ENCODE assay signal across 14 mouse cellular contexts in genomic region chr10:122752950-122753923, GRCm38 (mm10).
DNase-seq lines count a peak whose midpoint lies in the region; ATAC-seq and TF ChIP-seq lines count a peak whose summit lies in the region.
"Had no signal": no experiment of that assay in that cellular context is flagged by ENCODE, and none has a peak within 500 bp of the region (broad histone marks: within the 10 kb centered on the region; RNA-seq: fewer than 3 reads in every experiment).

No protein-coding gene starts in this region.

- peaks cover 19% of the 10 kb centered on the region for H3K4me1 ChIP-seq in forebrain, embryonic 13.5 days
- H3K4me1 ChIP-seq in forebrain, embryonic 11.5 days (replicated peaks; ENCODE audit: control insufficient read depth, insufficient read depth, low read length): peaks cover 7% of the 10 kb centered on the region; the same call in 1 of the 2 replicates
- peaks cover 12% of the 10 kb centered on the region for H3K4me1 ChIP-seq in hindbrain, embryonic 12.5 days
- peaks cover 11% of the 10 kb centered on the region for H3K4me1 ChIP-seq in hindbrain, postnatal 0 days (ENCODE audit: insufficient read depth, low read length)
- H3K4me1 ChIP-seq in midbrain, embryonic 12.5 days: peaks cover 17% of the 10 kb centered on the region
- peaks cover 13% of the 10 kb centered on the region; the same call in 1 of the 2 replicates for H3K4me1 ChIP-seq in midbrain, embryonic 15.5 days
- H3K4me1 ChIP-seq in neural tube, embryonic 12.5 days: peaks cover 12% of the 10 kb centered on the region; the same call in 1 of the 2 replicates

- peak overlapping the region; percentile 26; the same call in 1 of the 2 replicates for H3K9ac ChIP-seq in forebrain, embryonic 13.5 days
- H3K9ac ChIP-seq in forebrain, embryonic 11.5 days (ENCODE audit: low read length): no peak overlapping the region
- H3K9ac ChIP-seq in hindbrain, embryonic 12.5 days: no peak overlapping the region
- no peak overlapping the region for H3K9ac ChIP-seq in hindbrain, postnatal 0 days (replicated peaks; ENCODE audit: low read length)
- H3K9ac ChIP-seq in midbrain, embryonic 12.5 days (replicated peaks): no peak overlapping the region
- no peak overlapping the region for H3K9ac ChIP-seq in midbrain, embryonic 15.5 days
- no peak overlapping the region for H3K9ac ChIP-seq in neural tube, embryonic 12.5 days
- H3K9ac ChIP-seq: hindbrain, embryonic 15.5 days had no signal

- H3K4me3 ChIP-seq in forebrain, embryonic 13.5 days: no peak overlapping the region
- H3K4me3 ChIP-seq in forebrain, embryonic 11.5 days (ENCODE audit: low read depth, low read length): no peak overlapping the region
- no peak overlapping the region for H3K4me3 ChIP-seq in hindbrain, embryonic 12.5 days
- no peak overlapping the region for H3K4me3 ChIP-seq in hindbrain, postnatal 0 days (ENCODE audit: low read length)
- H3K4me3 ChIP-seq in midbrain, embryonic 12.5 days: no peak overlapping the region
- H3K4me3 ChIP-seq in midbrain, embryonic 15.5 days: no peak overlapping the region
- H3K4me3 ChIP-seq in neural tube, embryonic 12.5 days: no peak overlapping the region
- H3K4me3 ChIP-seq: embryonic facial prominence, embryonic 10.5 days; hindbrain, embryonic 15.5 days had no signal

- no peak for TF ChIP-seq CTCF in hindbrain, postnatal 0 days (IDR thresholded peaks at IDR 0.05; ENCODE audit: low read depth)

- DNase-seq in forebrain, embryonic 11.5 days (ENCODE audit: low spot score): no peak
- DNase-seq in hindbrain, postnatal 0 days (ENCODE audit: low spot score): no peak
- no peak for DNase-seq in right cerebral cortex, adult 18-20 months
- DNase-seq: adrenal gland, adult 8-10 months; cerebellum, adult 11-12 months; thymus, postnatal 25 days had no signal

- ATAC-seq in forebrain, embryonic 13.5 days: no peak
- ATAC-seq in forebrain, embryonic 11.5 days (replicated peaks; ENCODE audit: low FRiP score): no peak; the same call in 1 of the 2 replicates
- no peak for ATAC-seq in hindbrain, embryonic 12.5 days (ENCODE audit: low FRiP score)
- ATAC-seq in hindbrain, postnatal 0 days: no peak
- peak; percentile 78; the same call in 1 of the 2 replicates for ATAC-seq in midbrain, embryonic 12.5 days (ENCODE audit: low FRiP score, low read depth)
- no peak for ATAC-seq in midbrain, embryonic 15.5 days (replicated peaks)
- peak; percentile 57 for ATAC-seq in neural tube, embryonic 12.5 days (ENCODE audit: low FRiP score, low read depth)

- H3K4me2 ChIP-seq in forebrain, embryonic 13.5 days: peak overlapping the region; percentile 32
- no peak overlapping the region for H3K4me2 ChIP-seq in forebrain, embryonic 11.5 days (ENCODE audit: low read depth, low read length, severe bottlenecking)
- H3K4me2 ChIP-seq in hindbrain, embryonic 12.5 days (replicated peaks): peak overlapping the region; percentile 24; the same call in 1 of the 2 replicates
- no peak overlapping the region; the same call in 1 of the 2 replicates for H3K4me2 ChIP-seq in hindbrain, postnatal 0 days (ENCODE audit: low read depth, low read length)
- no peak overlapping the region for H3K4me2 ChIP-seq in midbrain, embryonic 12.5 days (replicated peaks)
- H3K4me2 ChIP-seq in midbrain, embryonic 15.5 days: no peak overlapping the region
- 0 out of 2 replicates have a peak overlapping the region, but pooled peaks have one; percentile 9 for H3K4me2 ChIP-seq in neural tube, embryonic 12.5 days (replicated peaks)
- H3K4me2 ChIP-seq: hindbrain, embryonic 15.5 days; liver, embryonic 11.5 days had no signal

- H3K27ac ChIP-seq in forebrain, embryonic 13.5 days: no peak overlapping the region
- H3K27ac ChIP-seq in forebrain, embryonic 11.5 days (ENCODE audit: low read depth, low read length): no peak overlapping the region
- H3K27ac ChIP-seq in hindbrain, embryonic 12.5 days: no peak overlapping the region
- H3K27ac ChIP-seq in hindbrain, postnatal 0 days: no peak overlapping the region
- H3K27ac ChIP-seq in midbrain, embryonic 12.5 days (replicated peaks): no peak overlapping the region
- no peak overlapping the region for H3K27ac ChIP-seq in midbrain, embryonic 15.5 days
- H3K27ac ChIP-seq in neural tube, embryonic 12.5 days: no peak overlapping the region
- H3K27ac ChIP-seq: embryonic facial prominence, embryonic 10.5 days; hindbrain, embryonic 15.5 days had no signal

- 16% methylated on average over 17 of the region's 17 CpGs for WGBS in forebrain, embryonic 13.5 days
- 26% methylated on average over 17 of the region's 17 CpGs for WGBS in forebrain, embryonic 11.5 days
- WGBS in hindbrain, embryonic 12.5 days: 26% methylated on average over 17 of the region's 17 CpGs
- WGBS in hindbrain, postnatal 0 days: 30% methylated on average over 17 of the region's 17 CpGs
- 28% methylated on average over 17 of the region's 17 CpGs for WGBS in midbrain, embryonic 12.5 days
- 27% methylated on average over 17 of the region's 17 CpGs for WGBS in midbrain, embryonic 15.5 days
- 31% methylated on average over 17 of the region's 17 CpGs for WGBS in neural tube, embryonic 12.5 days

- H3K27me3 ChIP-seq in forebrain, embryonic 13.5 days: no peaks in the 10 kb centered on the region
- H3K27me3 ChIP-seq in forebrain, embryonic 11.5 days (ENCODE audit: control insufficient read depth, insufficient read depth, low read length): no peaks in the 10 kb centered on the region
- H3K27me3 ChIP-seq in hindbrain, embryonic 12.5 days: no peaks in the 10 kb centered on the region
- H3K27me3 ChIP-seq in hindbrain, postnatal 0 days (ENCODE audit: insufficient read depth, low read length): no peaks in the 10 kb centered on the region
- H3K27me3 ChIP-seq in midbrain, embryonic 12.5 days: no peaks in the 10 kb centered on the region; the same call in 1 of the 2 replicates
- H3K27me3 ChIP-seq in midbrain, embryonic 15.5 days (replicated peaks): no peaks in the 10 kb centered on the region
- H3K27me3 ChIP-seq in neural tube, embryonic 12.5 days (replicated peaks): no peaks in the 10 kb centered on the region; the same call in 1 of the 2 replicates
- H3K27me3 ChIP-seq: hindbrain, embryonic 15.5 days had no signal

- H3K36me3 ChIP-seq in forebrain, embryonic 13.5 days (ENCODE audit: poor library complexity, severe bottlenecking): no peaks in the 10 kb centered on the region
- H3K36me3 ChIP-seq in forebrain, embryonic 11.5 days (ENCODE audit: control insufficient read depth, insufficient read depth, low read length): no peaks in the 10 kb centered on the region
- no peaks in the 10 kb centered on the region for H3K36me3 ChIP-seq in hindbrain, embryonic 12.5 days
- H3K36me3 ChIP-seq in hindbrain, postnatal 0 days (ENCODE audit: insufficient read depth, low read length): no peaks in the 10 kb centered on the region
- H3K36me3 ChIP-seq in midbrain, embryonic 12.5 days: no peaks in the 10 kb centered on the region
- H3K36me3 ChIP-seq in midbrain, embryonic 15.5 days (replicated peaks): no peaks in the 10 kb centered on the region
- no peaks in the 10 kb centered on the region for H3K36me3 ChIP-seq in neural tube, embryonic 12.5 days
- H3K36me3 ChIP-seq: embryonic facial prominence, embryonic 10.5 days; hindbrain, embryonic 15.5 days had no signal

- no peaks in the 10 kb centered on the region for H3K9me3 ChIP-seq in forebrain, embryonic 13.5 days (replicated peaks)
- H3K9me3 ChIP-seq in forebrain, embryonic 11.5 days (ENCODE audit: control insufficient read depth, low read length): no peaks in the 10 kb centered on the region
- H3K9me3 ChIP-seq in hindbrain, embryonic 12.5 days (replicated peaks): no peaks in the 10 kb centered on the region
- no peaks in the 10 kb centered on the region for H3K9me3 ChIP-seq in hindbrain, postnatal 0 days (ENCODE audit: low read length)
- H3K9me3 ChIP-seq in midbrain, embryonic 12.5 days: no peaks in the 10 kb centered on the region; the same call in 1 of the 2 replicates
- no peaks in the 10 kb centered on the region for H3K9me3 ChIP-seq in midbrain, embryonic 15.5 days
- H3K9me3 ChIP-seq in neural tube, embryonic 12.5 days: no peaks in the 10 kb centered on the region

Comparison
In these comparisons a context has a peak if more than half of its experiments do, and no peak if none do; other contexts are left out.
1. ATAC-seq: peak in midbrain, embryonic 12.5 days (single experiment) and neural tube, embryonic 12.5 days (single experiment); none in forebrain, embryonic 13.5 days (single experiment), forebrain, embryonic 11.5 days (single experiment), hindbrain, embryonic 12.5 days (single experiment), hindbrain, postnatal 0 days (single experiment) and midbrain, embryonic 15.5 days (single experiment).
2. H3K4me2 ChIP-seq: peak in forebrain, embryonic 13.5 days (single experiment), hindbrain, embryonic 12.5 days (single experiment) and neural tube, embryonic 12.5 days (single experiment); none in forebrain, embryonic 11.5 days (single experiment), hindbrain, postnatal 0 days (single experiment), midbrain, embryonic 12.5 days (single experiment) and midbrain, embryonic 15.5 days (single experiment).